Mouse (Mus musculus): ENCODE measurements at regions not wholly inside any gene's neighbourhood (a gene's known extent, or its start where the extent isn't known, plus 50 kb on each side); places are given as distances from the start of the nearest gene placed in this dataset.

- no peaks in the 10 kb centered on the region for H3K4me1 ChIP-seq (ENCODE audit: insufficient read depth)
These were observed 203.9 kb upstream of the Tnc start for GRCm38 (mm10) chr4:64250691-64251090.

DNA sequence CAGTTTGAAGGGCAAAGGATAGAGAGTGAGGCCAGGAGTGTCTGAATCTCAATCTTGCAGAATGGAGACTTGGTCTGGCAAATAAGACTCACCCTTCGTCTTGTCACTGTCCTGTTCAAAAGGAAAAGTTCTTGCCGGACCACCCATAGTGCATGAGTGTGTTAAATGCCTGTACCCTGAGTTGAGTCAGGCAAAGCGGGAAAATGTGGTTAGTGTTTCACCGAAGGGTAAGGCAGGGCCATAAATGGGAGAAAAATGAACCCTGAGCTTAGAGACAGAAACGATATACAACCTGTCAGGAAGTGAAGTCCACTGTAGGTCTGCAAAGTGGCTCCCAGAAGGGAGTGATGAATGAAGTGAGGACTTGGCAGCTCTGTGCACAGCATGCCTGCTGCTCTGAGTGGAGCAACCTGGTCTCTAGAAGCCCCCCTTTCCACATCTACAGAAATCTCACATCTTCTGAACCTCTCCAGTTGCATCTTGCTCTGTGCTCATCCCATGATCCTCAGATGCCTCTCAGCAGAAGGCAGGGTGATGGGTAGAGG is 191.5 kb upstream of the Tnc start:
- no peaks in the 10 kb centered on the region for H3K36me3 ChIP-seq (ENCODE audit: insufficient read depth)
- DNase-seq (peak; percentile 43), ATAC-seq (ENCODE audit: insufficient read depth) (peak; percentile 65; the same call in 1 of the 2 replicates)
- H3K9me3 ChIP-seq (ENCODE audit: low read depth, low read length), result no peaks in the 10 kb centered on the region
- no peak for TF ChIP-seq CTCF (IDR thresholded peaks at IDR 0.05; ENCODE audit: low read depth)
- no peak overlapping the region for H3K27ac ChIP-seq (ENCODE audit: low read depth)
- H3K4me3 ChIP-seq (ENCODE audit: low read depth, low read length), result no peak overlapping the region
- WGBS, result 32% methylated on average over 5 of the region's 5 CpGs
- H3K9ac ChIP-seq, result no peak overlapping the region
- no peaks in the 10 kb centered on the region for H3K4me1 ChIP-seq (ENCODE audit: insufficient read depth)
- no peaks in the 10 kb centered on the region for H3K27me3 ChIP-seq (ENCODE audit: insufficient read depth, low read length)
- H3K4me2 ChIP-seq, result 0 out of 2 replicates have a peak overlapping the region, but pooled peaks have one; percentile 12

More at GRCm38 (mm10) chr4:64250691-64251090, 203.9 kb upstream of the Tnc start:
- H3K9ac ChIP-seq, result no peak overlapping the region
- H3K9me3 ChIP-seq (ENCODE audit: low read depth, low read length), result no peaks in the 10 kb centered on the region
- ATAC-seq (ENCODE audit: insufficient read depth) (no peak), DNase-seq (no peak)
- H3K27ac ChIP-seq (ENCODE audit: low read depth), result no peak overlapping the region
- 71% methylated on average over 5 of the region's 5 CpGs for WGBS
- no peak for TF ChIP-seq CTCF (IDR thresholded peaks at IDR 0.05; ENCODE audit: low read depth)
- no peak overlapping the region for H3K4me3 ChIP-seq (ENCODE audit: low read depth, low read length)
- H3K36me3 ChIP-seq (ENCODE audit: insufficient read depth), result no peaks in the 10 kb centered on the region
- H3K4me2 ChIP-seq, result no peak overlapping the region
- H3K27me3 ChIP-seq (ENCODE audit: insufficient read depth, low read length), result no peaks in the 10 kb centered on the region

DNA sequence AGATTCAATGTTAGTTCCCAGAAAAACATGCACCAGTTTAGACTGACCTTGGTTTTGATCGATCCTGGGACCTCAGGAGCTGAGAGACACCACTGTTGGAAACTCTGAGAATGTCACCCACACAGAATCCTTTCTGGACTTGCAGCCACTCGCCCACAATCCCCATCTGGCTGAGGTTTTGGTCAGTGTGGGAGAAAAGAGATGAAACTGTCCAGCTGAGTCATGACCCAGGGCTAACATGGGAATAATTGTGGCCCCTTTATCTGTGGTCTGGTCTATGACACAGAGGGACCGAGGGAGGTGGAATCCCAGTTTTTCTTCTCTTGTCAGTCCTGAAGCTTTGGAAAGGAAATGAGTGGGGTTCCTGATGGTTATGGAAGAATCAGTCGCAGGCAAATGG is 188.7 kb upstream of the Tnc start:
- H3K4me2 ChIP-seq, result no peak overlapping the region
- H3K4me3 ChIP-seq (ENCODE audit: low read depth, low read length), result no peak overlapping the region
- no peak overlapping the region for H3K9ac ChIP-seq
- no peak for TF ChIP-seq CTCF (IDR thresholded peaks at IDR 0.05; ENCODE audit: low read depth)
- no peaks in the 10 kb centered on the region for H3K36me3 ChIP-seq (ENCODE audit: insufficient read depth)
- no peaks in the 10 kb centered on the region for H3K9me3 ChIP-seq (ENCODE audit: low read depth, low read length)
- WGBS, result 80% methylated on average over 4 of the region's 4 CpGs
- H3K27ac ChIP-seq (ENCODE audit: low read depth), result no peak overlapping the region
- H3K4me1 ChIP-seq (ENCODE audit: insufficient read depth), result no peaks in the 10 kb centered on the region
- H3K27me3 ChIP-seq (ENCODE audit: insufficient read depth, low read length), result no peaks in the 10 kb centered on the region
- DNase-seq (no peak), ATAC-seq (ENCODE audit: insufficient read depth) (no peak)

DNA sequence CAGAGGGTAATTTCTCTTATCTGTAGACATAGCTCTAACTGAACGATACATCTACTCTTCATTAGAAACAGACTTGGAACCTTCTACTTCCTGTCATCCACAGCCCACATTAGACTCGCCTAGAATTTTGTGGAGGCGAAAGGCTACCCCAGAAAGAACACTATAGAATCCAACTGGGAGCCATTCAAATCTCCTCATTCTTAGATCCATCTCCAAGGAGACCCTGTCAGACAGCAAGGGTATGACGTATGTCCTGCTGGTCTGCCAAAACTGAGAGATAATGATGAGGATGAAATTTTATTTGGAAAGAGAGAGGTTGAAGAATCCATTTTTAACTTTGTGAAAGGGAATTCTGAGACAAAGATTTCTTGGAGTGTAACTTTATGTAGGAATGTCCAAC is 185.3 kb upstream of the Tnc start:
- Histone ChIP-seq H3K27ac (ENCODE audit: low read depth) (no peak overlapping the region), H3K4me1 (ENCODE audit: insufficient read depth) (no peaks in the 10 kb centered on the region), H3K9ac (no peak overlapping the region), H3K36me3 (ENCODE audit: insufficient read depth) (no peaks in the 10 kb centered on the region), H3K27me3 (ENCODE audit: insufficient read depth, low read length) (no peaks in the 10 kb centered on the region), H3K4me2 (no peak overlapping the region), H3K4me3 (ENCODE audit: low read depth, low read length) (no peak overlapping the region), H3K9me3 (ENCODE audit: low read depth, low read length) (no peaks in the 10 kb centered on the region)
- DNase-seq (peak; percentile 6), ATAC-seq (ENCODE audit: insufficient read depth) (no peak)
- no peak for TF ChIP-seq CTCF (IDR thresholded peaks at IDR 0.05; ENCODE audit: low read depth)
- WGBS, result 56% methylated on average over 4 of the region's 4 CpGs

- no peaks in the 10 kb centered on the region for H3K9me3 ChIP-seq (ENCODE audit: low read depth, low read length)
- no peak overlapping the region for H3K4me2 ChIP-seq
- TF ChIP-seq CTCF (IDR thresholded peaks at IDR 0.05; ENCODE audit: low read depth), result no peak
- WGBS, result 62% methylated on average over 3 of the region's 3 CpGs
- H3K27me3 ChIP-seq (ENCODE audit: insufficient read depth, low read length), result no peaks in the 10 kb centered on the region
- no peaks in the 10 kb centered on the region for H3K36me3 ChIP-seq (ENCODE audit: insufficient read depth)
- no peak for DNase-seq
- no peaks in the 10 kb centered on the region for H3K4me1 ChIP-seq (ENCODE audit: insufficient read depth)
- no peak overlapping the region for H3K27ac ChIP-seq (ENCODE audit: low read depth)
- no peak overlapping the region for H3K9ac ChIP-seq
- no peak overlapping the region for H3K4me3 ChIP-seq (ENCODE audit: low read depth, low read length)
- ATAC-seq (ENCODE audit: insufficient read depth), result no peak
These were observed 181.5 kb upstream of the Tnc start for GRCm38 (mm10) chr4:64228341-64228740.

GRCm38 (mm10) chr4:64226635-64227034 is 179.8 kb upstream of the Tnc start:
- Histone ChIP-seq H3K27me3 (ENCODE audit: insufficient read depth, low read length) (no peaks in the 10 kb centered on the region), H3K9me3 (ENCODE audit: low read depth, low read length) (no peaks in the 10 kb centered on the region), H3K36me3 (ENCODE audit: insufficient read depth) (no peaks in the 10 kb centered on the region), H3K9ac (no peak overlapping the region), H3K4me3 (ENCODE audit: low read depth, low read length) (no peak overlapping the region), H3K4me1 (ENCODE audit: insufficient read depth) (no peaks in the 10 kb centered on the region), H3K4me2 (no peak overlapping the region), H3K27ac (ENCODE audit: low read depth) (no peak overlapping the region)
- no peak for TF ChIP-seq CTCF (IDR thresholded peaks at IDR 0.05; ENCODE audit: low read depth)
- DNase-seq (no peak), ATAC-seq (ENCODE audit: insufficient read depth) (no peak)

GRCm38 (mm10) chr4:64224918-64225317 is 178.1 kb upstream of the Tnc start:
- ATAC-seq (ENCODE audit: insufficient read depth), result no peak

GRCm38 (mm10) chr4:64219802-64220201 is 173.0 kb upstream of the Tnc start:
- Histone ChIP-seq H3K27me3 (ENCODE audit: insufficient read depth, low read length) (no peaks in the 10 kb centered on the region), H3K4me2 (no peak overlapping the region), H3K4me3 (ENCODE audit: low read depth, low read length) (no peak overlapping the region), H3K9ac (no peak overlapping the region), H3K9me3 (ENCODE audit: low read depth, low read length) (no peaks in the 10 kb centered on the region), H3K27ac (ENCODE audit: low read depth) (no peak overlapping the region), H3K36me3 (ENCODE audit: insufficient read depth) (no peaks in the 10 kb centered on the region), H3K4me1 (ENCODE audit: insufficient read depth) (no peaks in the 10 kb centered on the region)
- 69% methylated on average over 2 of the region's 2 CpGs for WGBS
- no peak for DNase-seq
- TF ChIP-seq CTCF (IDR thresholded peaks at IDR 0.05; ENCODE audit: low read depth), result no peak
- ATAC-seq (ENCODE audit: insufficient read depth), result no peak

More at GRCm38 (mm10) chr4:64224918-64225317, 178.1 kb upstream of the Tnc start:
- Histone ChIP-seq H3K4me2 (no peak overlapping the region), H3K27ac (ENCODE audit: low read depth) (no peak overlapping the region), H3K9ac (no peak overlapping the region), H3K27me3 (ENCODE audit: insufficient read depth, low read length) (no peaks in the 10 kb centered on the region), H3K36me3 (ENCODE audit: insufficient read depth) (no peaks in the 10 kb centered on the region), H3K4me3 (ENCODE audit: low read depth, low read length) (no peak overlapping the region), H3K4me1 (ENCODE audit: insufficient read depth) (no peaks in the 10 kb centered on the region), H3K9me3 (ENCODE audit: low read depth, low read length) (no peaks in the 10 kb centered on the region)
- 87% methylated on average over 5 of the region's 5 CpGs for WGBS
- no peak for TF ChIP-seq CTCF (IDR thresholded peaks at IDR 0.05; ENCODE audit: low read depth)
- DNase-seq, result no peak
